Mouse (Mus musculus) MEL (cell line): ENCODE measurements at regions not wholly inside any gene's neighbourhood (a gene's known extent, or its start where the extent isn't known, plus 50 kb on each side); places are given as distances from the start of the nearest gene placed in this dataset.

ENCODE experiments used
- DNase-seq: peaks from one replicate; pipeline ENCODE4 v3.0.0; 2011; ENCODE audit warnings: low read depth, low spot score
- H3K27ac ChIP-seq: 2 replicates; pipeline ENCODE4 v1.5.1; 2012; ENCODE audit warnings: low read depth, mild to moderate bottlenecking, control low read depth, low read length, moderate library complexity; ENCODE audit not compliant: control insufficient read depth
- H3K27me3 ChIP-seq, 2 experiments: fragments of 150-350 bp in 1 of 2; sonication (generic) in 1 of 2; 2 replicates each; pipeline ENCODE4 v1.6.1; 2012; ENCODE audit warnings: low read length in 2 of 2, mild to moderate bottlenecking in 2 of 2, improper control_type of control experiment in 1 of 2, moderate library complexity in 1 of 2; ENCODE audit not compliant: insufficient read depth in 2 of 2, control insufficient read depth in 1 of 2
- H3K36me3 ChIP-seq, 2 experiments: 2 replicates each; pipeline ENCODE4 v1.6.1; 2012 to 2014; ENCODE audit warnings: low read length in 2 of 2, improper control_type of control experiment in 1 of 2, inconsistent platforms in 1 of 2, mild to moderate bottlenecking in 1 of 2; ENCODE audit not compliant: insufficient read depth in 2 of 2, control insufficient read depth in 1 of 2
- H3K4me1 ChIP-seq, 2 experiments: fragments of 150-350 bp in 1 of 2; sonication (generic) in 1 of 2; 2 replicates each; pipeline ENCODE4 v1.6.1; 2012; ENCODE audit warnings: low read length in 2 of 2, improper control_type of control experiment in 1 of 2, mild to moderate bottlenecking in 1 of 2; ENCODE audit not compliant: insufficient read depth in 2 of 2, control insufficient read depth in 1 of 2
- H3K4me3 ChIP-seq, 2 experiments: fragments of 150-350 bp in 1 of 2; sonication (generic) in 1 of 2; 2 replicates each; pipeline ENCODE4 v1.5.1; 2012; ENCODE audit warnings: low read depth in 2 of 2, low read length in 2 of 2, mild to moderate bottlenecking in 2 of 2, moderate library complexity in 2 of 2, control low read depth in 1 of 2, improper control_type of control experiment in 1 of 2; ENCODE audit not compliant: control insufficient read depth in 1 of 2, insufficient read depth in 1 of 2
- H3K79me2 ChIP-seq: 2 replicates; pipeline ENCODE4 v1.6.1; 2012; ENCODE audit warnings: mild to moderate bottlenecking, low read length, moderate library complexity; ENCODE audit not compliant: control insufficient read depth, poor library complexity, insufficient read depth
- H3K9ac ChIP-seq: 2 replicates; pipeline ENCODE4 v1.6.1; 2012; ENCODE audit warnings: low read depth, mild to moderate bottlenecking, control low read depth, low read length, moderate library complexity; ENCODE audit not compliant: control insufficient read depth, poor library complexity, severe bottlenecking
- H3K9me3 ChIP-seq: fragments of 150-350 bp; sonication (generic); replicated peaks from 2 replicates; pipeline ENCODE4 v1.6.1; 2012; ENCODE audit warnings: mild to moderate bottlenecking, low read length, improper control_type of control experiment, moderate library complexity; ENCODE audit not compliant: insufficient read depth
- BHLHE40 ChIP-seq: IDR thresholded peaks from 2 replicates; pipeline ENCODE4 v1.6.1; 2012; ENCODE audit warnings: low read depth, mild to moderate bottlenecking, inconsistent platforms, low read length, improper control_type of control experiment, borderline replicate concordance
- EP300 ChIP-seq, 2 experiments: IDR thresholded peaks; 2 replicates each; pipeline ENCODE4 v1.6.1; 2011; ENCODE audit warnings: improper control_type of control experiment in 2 of 2, low read length in 2 of 2, low read depth in 1 of 2, mild to moderate bottlenecking in 1 of 2
- ETS1 ChIP-seq: IDR thresholded peaks from 2 replicates; pipeline ENCODE4 v1.6.1; 2012; ENCODE audit warnings: low read depth, mild to moderate bottlenecking, inconsistent platforms, low read length, improper control_type of control experiment, moderate library complexity
- GATA1 ChIP-seq: IDR thresholded peaks from 2 replicates; pipeline ENCODE4 v1.6.1; 2011; ENCODE audit warnings: low read depth, low read length, improper control_type of control experiment
- HCFC1 ChIP-seq: IDR thresholded peaks from 2 replicates; pipeline ENCODE4 v1.6.1; 2012; ENCODE audit warnings: low read depth, mild to moderate bottlenecking, inconsistent platforms, low read length, improper control_type of control experiment, moderate library complexity
- JUND ChIP-seq: IDR thresholded peaks from 2 replicates; pipeline ENCODE4 v1.6.1; 2011; ENCODE audit warnings: low read depth, mild to moderate bottlenecking, improper control_type of control experiment, low read length
- KAT2A ChIP-seq: conservative IDR thresholded peaks from 2 replicates; pipeline ENCODE4 v1.6.1; 2012; ENCODE audit warnings: low read depth, low read length, improper control_type of control experiment, inconsistent platforms
- MAZ ChIP-seq: IDR thresholded peaks from 2 replicates; pipeline ENCODE4 v1.6.1; 2012; ENCODE audit warnings: low read depth, mild to moderate bottlenecking, inconsistent platforms, low read length, improper control_type of control experiment
- MXI1 ChIP-seq: IDR thresholded peaks from 2 replicates; pipeline ENCODE4 v1.6.1; 2011; ENCODE audit warnings: mild to moderate bottlenecking, low read depth, low read length, improper control_type of control experiment
- MYB ChIP-seq: IDR thresholded peaks from 2 replicates; pipeline ENCODE4 v1.6.1; 2011; ENCODE audit warnings: mild to moderate bottlenecking, low read depth, low read length, improper control_type of control experiment
- NELFE ChIP-seq: IDR thresholded peaks from 2 replicates; pipeline ENCODE4 v1.6.1; 2011; ENCODE audit warnings: low read depth, low read length, improper control_type of control experiment
- NRF1 ChIP-seq: IDR thresholded peaks from 2 replicates; pipeline ENCODE4 v1.6.1; 2014; ENCODE audit warnings: low read depth, mild to moderate bottlenecking, inconsistent platforms, low read length, improper control_type of control experiment, moderate library complexity; ENCODE audit not compliant: poor library complexity, insufficient read depth, severe bottlenecking
- POLR2AphosphoS2 ChIP-seq: IDR thresholded peaks from 2 replicates; pipeline ENCODE4 v1.6.1; 2011; ENCODE audit warnings: low read length, improper control_type of control experiment
- RAD21 ChIP-seq: IDR thresholded peaks from 2 replicates; pipeline ENCODE4 v1.6.1; 2011; ENCODE audit warnings: mild to moderate bottlenecking, low read depth, low read length, improper control_type of control experiment
- SIN3A ChIP-seq: IDR thresholded peaks from 2 replicates; pipeline ENCODE4 v1.6.1; 2012; ENCODE audit warnings: low read length, improper control_type of control experiment, inconsistent platforms
- TAL1 ChIP-seq: IDR thresholded peaks from 2 replicates; pipeline ENCODE4 v1.6.1; 2012; ENCODE audit warnings: mild to moderate bottlenecking, inconsistent platforms, low read length, moderate library complexity, mixed read lengths
- TBP ChIP-seq: IDR thresholded peaks from 2 replicates; pipeline ENCODE4 v1.8.0; 2011; ENCODE audit warnings: low read depth, low read length, improper control_type of control experiment
- TCF12 ChIP-seq: IDR thresholded peaks from 2 replicates; pipeline ENCODE4 v1.6.1; 2014; ENCODE audit warnings: low read depth, mild to moderate bottlenecking, inconsistent platforms, low read length, improper control_type of control experiment, moderate library complexity
- USF2 ChIP-seq, 2 experiments: IDR thresholded peaks; 2 replicates each; pipeline ENCODE4 v1.6.1; 2011 to 2012; ENCODE audit warnings: improper control_type of control experiment in 2 of 2, low read length in 2 of 2, borderline replicate concordance in 1 of 2, inconsistent platforms in 1 of 2, low read depth in 1 of 2, mild to moderate bottlenecking in 1 of 2; ENCODE audit not compliant: insufficient read depth in 1 of 2
- ZC3H11A ChIP-seq: IDR thresholded peaks from 2 replicates; pipeline ENCODE4 v1.6.1; 2012; ENCODE audit warnings: low read depth, mild to moderate bottlenecking, inconsistent platforms, low read length, improper control_type of control experiment
- ZMIZ1 ChIP-seq: IDR thresholded peaks from 2 replicates; pipeline ENCODE4 v1.6.1; 2012; ENCODE audit warnings: low read depth, mild to moderate bottlenecking, inconsistent platforms, low read length, improper control_type of control experiment, moderate library complexity
- ZNF384 ChIP-seq: IDR thresholded peaks from 2 replicates; pipeline ENCODE4 v1.6.1; 2012; ENCODE audit warnings: low read depth, mild to moderate bottlenecking, inconsistent platforms, low read length, improper control_type of control experiment

DNA sequence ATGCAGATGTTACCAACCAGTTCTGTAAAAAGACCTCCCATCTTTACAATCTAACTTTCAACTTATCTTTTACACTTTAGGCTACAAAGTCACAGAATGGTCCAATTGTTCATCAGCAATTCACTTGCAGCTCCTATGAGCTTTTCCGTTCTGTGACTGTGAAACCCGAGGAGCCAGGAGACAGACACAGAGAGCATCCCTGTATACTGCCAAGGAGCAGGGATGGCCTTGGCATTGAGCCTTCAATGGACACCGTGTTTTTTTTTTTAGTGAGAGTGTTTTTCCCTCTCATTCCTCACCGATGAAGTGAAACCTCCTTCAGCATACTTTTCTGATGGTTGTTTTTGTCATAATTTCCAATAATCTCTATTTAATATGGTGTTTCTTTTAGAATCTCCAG, 555.1 kb downstream of the Cdh8 start:
- no peak for TF ChIP-seq RAD21
- TF ChIP-seq BHLHE40 = no peak
- no peak for TF ChIP-seq TAL1
- TF ChIP-seq USF2 (IDR thresholded peaks at IDR 0.05; ENCODE audit: borderline replicate concordance in 1 of 2, insufficient read depth in 1 of 2, low read depth in 1 of 2, low read length in 2 of 2) = no peak
- TF ChIP-seq ZMIZ1 = no peak
- no peak for TF ChIP-seq POLR2AphosphoS2
- TF ChIP-seq HCFC1 = no peak
- no peak for TF ChIP-seq ZC3H11A
- TF ChIP-seq MAZ = no peak
- no peak for TF ChIP-seq GATA1
- no peak for TF ChIP-seq TCF12
- no peak for TF ChIP-seq EP300 (IDR thresholded peaks at IDR 0.05; ENCODE audit: low read depth in 1 of 2, low read length in 2 of 2)
- TF ChIP-seq NELFE = no peak
- TF ChIP-seq JUND = no peak
- no peak for TF ChIP-seq SIN3A
- TF ChIP-seq MXI1 = no peak
- TF ChIP-seq KAT2A = no peak
- TF ChIP-seq ETS1 = no peak
- no peaks in the 10 kb centered on the region for H3K27me3 ChIP-seq
- H3K9ac ChIP-seq = no peak overlapping the region

DNA sequence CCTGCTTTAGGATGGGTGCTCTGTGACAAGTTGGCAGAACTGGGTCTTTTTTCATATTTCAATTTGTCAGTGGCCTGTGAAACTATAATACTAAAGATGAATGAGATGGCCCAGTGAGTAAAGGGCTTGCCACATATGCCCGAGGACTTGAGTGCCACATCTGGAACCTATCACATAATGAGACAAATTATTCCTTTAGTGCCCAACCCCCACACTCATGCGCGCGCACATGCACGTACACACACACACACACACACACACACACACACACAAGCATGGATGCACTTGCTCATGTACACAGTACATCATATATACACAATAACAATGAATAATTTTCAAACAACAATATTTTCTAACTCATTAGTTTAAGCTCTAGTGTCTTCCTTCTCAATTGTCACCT, 555.9 kb downstream of the Cdh8 start:
- no peaks in the 10 kb centered on the region; the same call in 1 of the 2 replicates for H3K79me2 ChIP-seq
- TF ChIP-seq TBP (no peak), NRF1 (no peak), ZC3H11A (no peak), MYB (no peak), ZNF384 (no peak)
- no peaks in the 10 kb centered on the region for H3K4me1 ChIP-seq
- no peak overlapping the region for H3K27ac ChIP-seq
- H3K9me3 ChIP-seq = no peaks in the 10 kb centered on the region
- H3K9ac ChIP-seq = no peak overlapping the region
- no peak for DNase-seq
- H3K4me3 ChIP-seq = no peak overlapping the region
- no peaks in the 10 kb centered on the region for H3K27me3 ChIP-seq
- no peaks in the 10 kb centered on the region for H3K36me3 ChIP-seq

More for the DNA sequence above, 555.1 kb downstream of the Cdh8 start:
- DNase-seq = no peak
- Histone ChIP-seq H3K4me1 (no peaks in the 10 kb centered on the region), H3K36me3 (no peaks in the 10 kb centered on the region), H3K27ac (no peak overlapping the region), H3K79me2 (no peaks in the 10 kb centered on the region; the same call in 1 of the 2 replicates), H3K9me3 (no peaks in the 10 kb centered on the region), H3K4me3 (no peak overlapping the region)
